Mouse (Mus musculus) hindbrain, postnatal 0 days (tissue): ENCODE results near the gene Egf. TPM values are rescaled to one million over a fixed set of nuclear protein-coding genes. Genes with fewer than 3 reads are reported as not detected.

Experiments
- ATAC-seq: fragments of 200-750 bp; cut with Nextera tagmentation; 2 replicates; pipeline ENCODE4 v1.8.0; 2017; ENCODE audit warnings: mild to moderate bottlenecking, moderate TSS enrichment, moderate library complexity
- DNase-seq: peaks from one replicate; pipeline ENCODE4 v3.0.0-alpha.2; 2015; ENCODE audit warnings: low spot score
- H3K27ac ChIP-seq: fragments of 300-500 bp; sonication (generic); 2 replicates; pipeline ENCODE4 v1.5.1; 2014; ENCODE audit warnings: mild to moderate bottlenecking
- H3K27me3 ChIP-seq: fragments of 300-500 bp; sonication (generic); 2 replicates; pipeline ENCODE4 v1.6.1; 2014; ENCODE audit warnings: low read length, mixed read lengths; ENCODE audit not compliant: insufficient read depth
- H3K36me3 ChIP-seq: fragments of 300-500 bp; sonication (generic); 2 replicates; pipeline ENCODE4 v1.6.1; 2014; ENCODE audit warnings: low read length, mixed read lengths; ENCODE audit not compliant: insufficient read depth
- H3K4me1 ChIP-seq: fragments of 300-500 bp; sonication (generic); 2 replicates; pipeline ENCODE4 v1.6.1; 2014; ENCODE audit warnings: antibody characterized with exemption, low read length, mixed read lengths; ENCODE audit not compliant: insufficient read depth
- H3K4me2 ChIP-seq: fragments of 300-500 bp; sonication (generic); 2 replicates; pipeline ENCODE4 v1.6.1; 2014; ENCODE audit warnings: low read depth, mild to moderate bottlenecking, low read length, moderate library complexity, mixed read lengths
- H3K4me3 ChIP-seq: fragments of 300-500 bp; sonication (generic); 2 replicates; pipeline ENCODE4 v1.5.1; 2014; ENCODE audit warnings: low read length
- H3K9ac ChIP-seq: fragments of 300-500 bp; sonication (generic); replicated peaks from 2 replicates; pipeline ENCODE4 v1.6.1; 2014; ENCODE audit warnings: mild to moderate bottlenecking, low read length, moderate library complexity, mixed read lengths
- H3K9me3 ChIP-seq: fragments of 300-500 bp; sonication (generic); 2 replicates; pipeline ENCODE4 v1.6.1; 2016; ENCODE audit warnings: low read length, mixed read lengths
- CTCF ChIP-seq: IDR thresholded peaks from 2 replicates; pipeline ENCODE4 v1.5.1; 2016; ENCODE audit warnings: antibody characterized with exemption, control low read depth, low read depth
- WGBS: fragments of 180-500 bp; shearing (Covaris S2); extraction: QIAGEN DNeasy Blood & Tissue Kit; methylation state at CpG from one replicate; pipeline ENCODE4 v1.1.7; 2014; 5-methylcytosine and 5-hydroxymethylcytosine counted together
- microRNA-seq, 2 experiments: library from miRNA; unstranded; fragments of <30 nt; microRNA quantifications; one replicate each; pipeline ENCODE4; 2016
- polyA plus RNA-seq: library from polyadenylated mRNA; unstranded; fragments of >200 nt; fragmentation: Nextera tagmentation; extraction: Ambion mirVana; gene quantifications from 2 replicates; pipeline ENCODE4 v1.2.1, GENCODE M21; 2015
- total RNA-seq: library from RNA; depleted of rRNA; stranded (reverse); fragments of >200 nt; gene quantifications from 2 replicates; pipeline ENCODE4 v1.2.3, GENCODE M21; 2014; rRNA removed

Egf gene
- total and polyA plus RNA-seq, 2 experiments from 2014 or later = 1.2 to 1.3 TPM

- no peak overlapping the region for H3K9ac ChIP-seq
- no peak overlapping the region for H3K4me2 ChIP-seq
- no peak overlapping the region for H3K4me3 ChIP-seq
- H3K9me3 ChIP-seq = no peaks in the 10 kb centered on the region
- no peaks in the 10 kb centered on the region for H3K4me1 ChIP-seq
- TF ChIP-seq CTCF = no peak
- H3K27ac ChIP-seq = no peak overlapping the region
- DNase-seq (no peak), ATAC-seq (no peak)
- WGBS = 92% methylated on average over 6 of the region's 6 CpGs
- H3K36me3 ChIP-seq = 0 out of 2 replicates have a peak, but pooled peaks cover 11% of the 10 kb centered on the region
- H3K27me3 ChIP-seq = no peaks in the 10 kb centered on the region
Measured at GRCm38 (mm10) chr3:129637446-129637845, 117.7 kb downstream of the Egf start.

GRCm38 (mm10) chr3:129634260-129634901 lies 120.7 kb downstream of the Egf start:
- no peak overlapping the region for H3K4me3 ChIP-seq
- H3K36me3 ChIP-seq = peaks cover 16% of the 10 kb centered on the region; the same call in 1 of the 2 replicates
- H3K27ac ChIP-seq = no peak overlapping the region
- DNase-seq (peak; percentile 79), ATAC-seq (peak; percentile 86)
- no peak overlapping the region for H3K4me2 ChIP-seq
- H3K4me1 ChIP-seq = no peaks in the 10 kb centered on the region
- 71% methylated on average over 11 of the region's 11 CpGs for WGBS
- peak; percentile 68 for TF ChIP-seq CTCF
- no peak overlapping the region for H3K9ac ChIP-seq
- no peaks in the 10 kb centered on the region for H3K27me3 ChIP-seq
- no peaks in the 10 kb centered on the region for H3K9me3 ChIP-seq

DNA sequence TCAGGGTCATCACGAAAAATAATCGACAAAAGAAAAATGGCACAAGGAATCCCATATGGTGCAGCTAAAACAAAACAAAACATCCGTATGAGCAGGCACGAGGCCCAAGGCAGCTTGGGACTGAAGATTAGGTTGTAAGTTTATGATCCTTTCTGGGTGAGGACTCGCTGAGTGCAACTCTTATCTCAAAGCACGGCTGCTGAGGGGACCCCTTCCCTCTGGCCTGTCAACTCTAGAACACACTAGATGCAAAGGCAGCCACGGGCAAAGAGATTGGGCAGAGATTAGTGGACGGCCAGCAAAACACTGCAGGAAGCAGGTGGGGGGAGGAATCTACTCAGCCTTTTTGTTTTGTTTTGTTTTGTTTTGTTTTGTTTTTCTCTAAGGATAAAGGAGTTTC lies 121.6 kb downstream of the Egf start:
- no peak overlapping the region for H3K4me2 ChIP-seq
- H3K27ac ChIP-seq = no peak overlapping the region
- DNase-seq (no peak), ATAC-seq (no peak)
- no peaks in the 10 kb centered on the region for H3K4me1 ChIP-seq
- no peak overlapping the region for H3K9ac ChIP-seq
- no peak overlapping the region for H3K4me3 ChIP-seq
- WGBS = 80% methylated on average over 8 of the region's 8 CpGs
- peaks cover 16% of the 10 kb centered on the region; the same call in 1 of the 2 replicates for H3K36me3 ChIP-seq
- TF ChIP-seq CTCF = no peak
- H3K9me3 ChIP-seq = no peaks in the 10 kb centered on the region
- no peaks in the 10 kb centered on the region for H3K27me3 ChIP-seq

DNA sequence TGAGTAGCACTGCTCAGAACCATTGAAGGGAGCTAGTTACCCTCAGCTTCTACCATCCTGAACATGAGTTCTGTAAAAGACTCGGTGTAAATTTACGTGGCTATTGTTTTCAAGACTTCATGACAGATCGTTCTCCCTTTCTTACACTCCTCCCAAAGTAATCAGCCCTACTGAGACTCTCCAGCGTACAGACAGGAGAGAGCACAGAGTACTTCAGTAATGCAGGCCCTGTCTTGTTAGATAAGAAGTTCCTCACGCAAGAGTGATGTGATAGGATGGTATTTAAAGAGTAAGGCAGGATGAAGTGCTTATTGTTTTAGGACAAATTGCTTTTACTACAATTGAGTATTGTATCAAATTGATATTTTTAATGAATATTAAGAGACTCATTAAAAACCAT lies 123.3 kb downstream of the Egf start:
- WGBS = 95% methylated on average over 5 of the region's 5 CpGs
- TF ChIP-seq CTCF = no peak
- no peak for DNase-seq
- no peak overlapping the region for H3K9ac ChIP-seq
- no peak overlapping the region for H3K27ac ChIP-seq
- H3K4me3 ChIP-seq = no peak overlapping the region
- no peaks in the 10 kb centered on the region for H3K4me1 ChIP-seq
- peaks cover 16% of the 10 kb centered on the region; the same call in 1 of the 2 replicates for H3K36me3 ChIP-seq
- no peaks in the 10 kb centered on the region for H3K27me3 ChIP-seq
- no peak overlapping the region for H3K4me2 ChIP-seq
- no peaks in the 10 kb centered on the region for H3K9me3 ChIP-seq
- no peak for ATAC-seq

- Histone ChIP-seq H3K9me3 (no peaks in the 10 kb centered on the region), H3K27me3 (no peaks in the 10 kb centered on the region), H3K4me3 (no peak overlapping the region), H3K4me2 (no peak overlapping the region), H3K9ac (no peak overlapping the region), H3K4me1 (no peaks in the 10 kb centered on the region), H3K36me3 (peaks cover 16% of the 10 kb centered on the region; the same call in 1 of the 2 replicates), H3K27ac (no peak overlapping the region)
- ATAC-seq (no peak), DNase-seq (no peak)
- WGBS = 73% methylated on average over 1 of the region's 1 CpGs
- no peak for TF ChIP-seq CTCF
Measured at GRCm38 (mm10) chr3:129631018-129631417, 124.1 kb downstream of the Egf start.

Small RNA genes within 50 kb of the gene (microRNA-seq; reads per million reads assigned to microRNA genes)
- gene Gm24515 = 0 reads per million in 2 experiments

Other genes starting within 250 kb of the Egf start
- gene Elovl6, start 223.0 kb downstream of the Egf start, total RNA-seq = 49.3 and 56.1 TPM in 2 replicates
- 38.0 and 40.8 TPM in 2 replicates for gene Elovl6, start 223.0 kb downstream of the Egf start, polyA plus RNA-seq
- gene Lrit3, start 48.7 kb upstream of the Egf start, total RNA-seq = not detected in 2 replicates
- gene Lrit3, start 48.7 kb upstream of the Egf start, polyA plus RNA-seq = 0.06 TPM in 1 of 2 replicates, not detected in the other
- 0.11 and 0.52 TPM in 2 replicates for gene Rrh, start 67.3 kb upstream of the Egf start, total RNA-seq
- 0.33 and 0.41 TPM in 2 replicates for gene Rrh, start 67.3 kb upstream of the Egf start, polyA plus RNA-seq
- 1.7 and 5.1 TPM in 2 replicates for gene Gar1, start 76.1 kb upstream of the Egf start, total RNA-seq
- 37.0 and 37.3 TPM in 2 replicates for gene Gar1, start 76.1 kb upstream of the Egf start, polyA plus RNA-seq
- gene Cfi, start 80.6 kb upstream of the Egf start, total RNA-seq = 0.22 TPM in 1 of 2 replicates, not detected in the other
- 0.33 and 0.55 TPM in 2 replicates for gene Cfi, start 80.6 kb upstream of the Egf start, polyA plus RNA-seq
- gene Pla2g12a, start 123.3 kb upstream of the Egf start, total RNA-seq = 28.5 and 31.3 TPM in 2 replicates
- gene Pla2g12a, start 123.3 kb upstream of the Egf start, polyA plus RNA-seq = 52.9 and 53.3 TPM in 2 replicates
- 5.0 and 10.6 TPM in 2 replicates for gene Casp6, start 146.1 kb upstream of the Egf start, total RNA-seq
- 17.5 and 25.3 TPM in 2 replicates for gene Casp6, start 146.1 kb upstream of the Egf start, polyA plus RNA-seq
- gene Mcub, start 214.9 kb upstream of the Egf start, total RNA-seq = 3.4 and 3.6 TPM in 2 replicates
- 6.6 and 7.4 TPM in 2 replicates for gene Mcub, start 214.9 kb upstream of the Egf start, polyA plus RNA-seq